Mouse (Mus musculus) C3H10T1/2 (cell line): ENCODE results near the gene Slc16a12. TPM values are rescaled to one million over a fixed set of nuclear protein-coding genes. Genes with fewer than 3 reads are reported as not detected.

Source experiments
- polyA plus RNA-seq, 2 experiments: library from polyadenylated mRNA; unstranded; fragments of >200 nt; fragmentation: generic; extraction: Trizol; gene quantifications; one replicate each; pipeline ENCODE4 v1.2.1; 2012; ENCODE audit warnings: missing spikeins in 2 of 2

Gene Slc16a12
- not detected for polyA plus RNA-seq

DNA sequence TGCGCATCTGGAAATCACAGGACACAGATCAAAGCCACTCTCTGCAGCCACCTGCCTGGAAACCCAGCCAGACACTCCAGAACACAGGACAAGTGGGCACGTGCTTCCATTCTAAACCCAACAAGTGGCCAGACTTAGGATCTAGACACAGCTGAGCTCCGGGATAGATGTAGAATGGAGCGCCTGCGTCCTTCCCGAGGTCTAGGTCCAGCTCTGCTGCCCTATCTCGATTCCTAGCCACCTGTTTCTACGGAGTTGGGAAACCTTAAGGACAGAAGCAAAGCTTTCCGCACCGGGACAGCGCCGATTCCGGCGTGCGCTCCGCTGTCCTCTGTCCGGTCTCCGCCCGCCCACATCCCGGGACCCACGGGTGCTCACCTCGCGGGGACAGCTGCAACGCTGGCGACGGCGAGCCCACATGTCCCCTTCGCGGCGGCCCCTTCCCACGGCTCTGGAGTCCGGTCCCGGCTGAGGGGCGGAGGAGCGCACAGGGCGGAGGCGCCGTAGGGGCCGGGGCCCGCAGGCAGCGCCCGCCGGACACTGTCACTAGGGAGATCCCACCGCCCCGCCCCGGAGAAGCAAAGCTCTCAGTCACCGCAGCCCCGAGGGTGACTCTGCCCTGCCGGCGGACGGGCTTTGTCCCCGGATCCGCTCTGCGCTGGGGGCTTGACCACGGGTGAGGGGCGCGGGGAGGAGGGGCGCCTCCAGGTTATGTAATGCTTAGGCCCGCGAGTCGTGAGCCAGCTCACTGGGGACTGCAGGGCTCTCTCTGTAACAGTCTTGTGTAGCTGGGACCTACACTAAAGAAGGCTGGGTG lies at the start of gene Slc16a12:
Gene Slc16a12, minus strand, starts transcription at position 602 of the 817 bp plus-strand sequence.

DNA sequence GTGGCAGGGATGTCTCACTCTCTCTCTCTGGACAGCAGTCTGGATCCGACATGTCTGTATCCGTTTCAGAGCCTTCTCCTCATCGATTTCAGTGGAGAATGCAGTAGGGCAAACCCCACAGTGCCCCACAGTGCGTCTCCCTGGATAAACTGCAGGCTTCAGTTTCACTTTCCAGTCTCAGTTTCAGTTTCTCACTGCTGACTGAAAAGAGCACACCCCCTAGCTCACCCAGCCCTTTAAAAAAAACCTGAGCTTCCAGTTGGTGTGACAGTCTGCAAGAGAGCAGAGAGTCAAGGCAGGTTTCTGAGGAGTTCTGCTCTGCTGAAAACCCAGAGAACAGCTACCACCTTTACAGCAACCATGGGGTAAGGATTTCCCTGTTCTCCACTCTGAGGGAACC lies 106.5 kb downstream of the Slc16a12 start, which contains the start of the genes Ifit1bl2 and Ifit1:
Gene Ifit1bl2, minus strand, starts transcription at position 121 of the 400 bp plus-strand sequence.
Gene Ifit1, plus strand, starts transcription at position 249 of the 400 bp plus-strand sequence.

Other genes starting within 250 kb of the Slc16a12 start
- gene Lipa, start 219.8 kb downstream of the Slc16a12 start, polyA plus RNA-seq = 100 to 1,000 TPM in 1 of 2 experiments, 1 to 10 TPM in 1; 5.8 to 110 TPM
- 1 to 10 TPM in 1 of 2 experiments, under 1 TPM in 1; 0.27 to 2.7 TPM for gene Ifit2, start 196.6 kb downstream of the Slc16a12 start, polyA plus RNA-seq
- gene Ifit3, start 163.8 kb downstream of the Slc16a12 start, polyA plus RNA-seq = 10 to 100 TPM in 1 of 2 experiments, under 1 TPM in 1; 0.20 to 32.7 TPM
- gene Ifit1bl1, start 145.3 kb downstream of the Slc16a12 start, polyA plus RNA-seq = under 1 TPM; 0.01 to 0.44 TPM
- 1 to 10 TPM in 1 of 2 experiments, under 1 TPM in 1; 0.09 to 8.8 TPM for gene Ifit3b, start 139.3 kb downstream of the Slc16a12 start, polyA plus RNA-seq
- under 1 TPM in 1 of 2 experiments, not detected in 1; 0.18 TPM for gene Ifit1bl2, start 106.5 kb downstream of the Slc16a12 start, polyA plus RNA-seq
- 1 to 10 TPM in 1 of 2 experiments, under 1 TPM in 1; 0.08 to 7.0 TPM for gene Ifit1, start 106.4 kb downstream of the Slc16a12 start, polyA plus RNA-seq
- gene Pank1, start 132.2 kb upstream of the Slc16a12 start, polyA plus RNA-seq = 1 to 10 TPM; 1.0 to 3.2 TPM
- 1 to 10 TPM in 1 of 2 experiments, under 1 TPM in 1; 0.97 to 4.2 TPM for gene Kif20b, start 175.1 kb upstream of the Slc16a12 start, polyA plus RNA-seq